Mouse (Mus musculus) bone marrow macrophage, adult 2 months (primary cell): ENCODE measurements at regions not wholly inside any gene's neighbourhood (a gene's known extent, or its start where the extent isn't known, plus 50 kb on each side); places are given as distances from the start of the nearest gene placed in this dataset.

Experiments
- CTCF ChIP-seq: IDR thresholded peaks from 2 replicates; pipeline ENCODE4 v1.5.1; 2012; ENCODE audit warnings: low read depth, mild to moderate bottlenecking, low read length, moderate library complexity
- POLR2A ChIP-seq: IDR thresholded peaks from 2 replicates; pipeline ENCODE4 v1.6.1; 2012; ENCODE audit warnings: mild to moderate bottlenecking, low read depth, low read length, borderline replicate concordance

GRCm38 (mm10) chr8:35156272-35156671 is 609.3 kb upstream of the Gm19410 start:
- TF ChIP-seq POLR2A (no peak), CTCF (no peak)
